Mouse (Mus musculus) forebrain, embryonic 11.5 days (tissue): Measurements from ENCODE around the gene Zc3h12c. TPM values are rescaled to one million over a fixed set of nuclear protein-coding genes. Genes with fewer than 3 reads are reported as not detected.

Experiments
- ATAC-seq: fragments of 200-750 bp; cut with Nextera tagmentation; replicated peaks from 2 replicates; pipeline ENCODE4 v1.8.0; 2017; ENCODE audit warnings: moderate TSS enrichment; ENCODE audit not compliant: low FRiP score
- DNase-seq: peaks from one replicate; pipeline ENCODE4 v3.0.0-alpha.2; 2017; ENCODE audit warnings: low spot score
- H3K27ac ChIP-seq: fragments of 300-500 bp; sonication (generic); 2 replicates; pipeline ENCODE4 v1.5.1; 2014; ENCODE audit warnings: low read depth, low read length
- H3K27me3 ChIP-seq: fragments of 300-500 bp; sonication (generic); 2 replicates; pipeline ENCODE4 v1.6.1; 2014; ENCODE audit warnings: mild to moderate bottlenecking, low read length, mixed read lengths; ENCODE audit not compliant: control insufficient read depth, insufficient read depth
- H3K36me3 ChIP-seq: fragments of 300-500 bp; sonication (generic); 2 replicates; pipeline ENCODE4 v1.6.1; 2014; ENCODE audit warnings: mild to moderate bottlenecking, low read length, moderate library complexity, mixed read lengths; ENCODE audit not compliant: control insufficient read depth, insufficient read depth
- H3K4me1 ChIP-seq: fragments of 300-500 bp; sonication (generic); replicated peaks from 2 replicates; pipeline ENCODE4 v1.6.1; 2014; ENCODE audit warnings: low read length, mixed read lengths; ENCODE audit not compliant: control insufficient read depth, insufficient read depth
- H3K4me2 ChIP-seq: fragments of 300-500 bp; sonication (generic); 2 replicates; pipeline ENCODE4 v1.6.1; 2014; ENCODE audit warnings: low read depth, mild to moderate bottlenecking, low read length, moderate library complexity, mixed read lengths; ENCODE audit not compliant: severe bottlenecking
- H3K4me3 ChIP-seq: fragments of 300-500 bp; sonication (generic); 2 replicates; pipeline ENCODE4 v1.5.1; 2014; ENCODE audit warnings: low read depth, low read length
- H3K9ac ChIP-seq: fragments of 300-500 bp; sonication (generic); 2 replicates; pipeline ENCODE4 v1.6.1; 2014; ENCODE audit warnings: low read length
- H3K9me3 ChIP-seq: fragments of 300-500 bp; sonication (generic); 2 replicates; pipeline ENCODE4 v1.6.1; 2016; ENCODE audit warnings: low read length, mixed read lengths; ENCODE audit not compliant: control insufficient read depth
- WGBS: fragments of 180-500 bp; shearing (Covaris S2); extraction: QIAGEN DNeasy Blood & Tissue Kit; methylation state at CpG from one replicate; pipeline ENCODE4 v1.1.7; 2014; 5-methylcytosine and 5-hydroxymethylcytosine counted together
- polyA plus RNA-seq: library from polyadenylated mRNA; unstranded; fragments of >200 nt; fragmentation: Nextera tagmentation; extraction: Ambion mirVana; gene quantifications from 2 replicates; pipeline ENCODE4 v1.2.1, GENCODE M21; 2014

Zc3h12c gene
- polyA plus RNA-seq, 1 experiment from 2014 or later: 11.8 TPM

DNA sequence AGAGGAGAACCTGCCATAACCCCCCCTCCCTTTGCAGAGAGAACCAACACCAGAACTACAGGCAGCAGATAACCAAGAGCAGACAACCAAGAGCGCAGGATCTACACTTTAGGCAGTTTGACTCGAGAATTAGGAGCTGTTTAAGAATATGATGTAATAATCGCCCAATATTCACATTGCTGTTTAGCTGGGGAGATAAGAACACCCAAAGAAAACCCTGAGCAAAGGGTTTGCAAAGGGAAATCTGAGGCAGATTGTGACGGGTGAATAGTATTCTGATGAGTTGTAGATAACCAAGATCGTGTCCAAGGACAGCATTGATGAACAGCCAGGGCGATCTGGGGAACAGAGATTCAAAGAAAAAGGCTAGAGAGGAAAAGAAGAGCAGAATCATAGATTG is 2.3 kb upstream of the Zc3h12c start:
- Histone ChIP-seq H3K27me3 (no peaks in the 10 kb centered on the region), H3K36me3 (no peaks in the 10 kb centered on the region), H3K9ac (no peak overlapping the region), H3K4me3 (no peak overlapping the region), H3K27ac (no peak overlapping the region), H3K9me3 (no peaks in the 10 kb centered on the region), H3K4me1 (0 out of 2 replicates have a peak, but pooled peaks cover 2% of the 10 kb centered on the region), H3K4me2 (no peak overlapping the region)
- ATAC-seq (no peak), DNase-seq (no peak)
- WGBS: 87% methylated on average over 6 of the region's 6 CpGs

DNA sequence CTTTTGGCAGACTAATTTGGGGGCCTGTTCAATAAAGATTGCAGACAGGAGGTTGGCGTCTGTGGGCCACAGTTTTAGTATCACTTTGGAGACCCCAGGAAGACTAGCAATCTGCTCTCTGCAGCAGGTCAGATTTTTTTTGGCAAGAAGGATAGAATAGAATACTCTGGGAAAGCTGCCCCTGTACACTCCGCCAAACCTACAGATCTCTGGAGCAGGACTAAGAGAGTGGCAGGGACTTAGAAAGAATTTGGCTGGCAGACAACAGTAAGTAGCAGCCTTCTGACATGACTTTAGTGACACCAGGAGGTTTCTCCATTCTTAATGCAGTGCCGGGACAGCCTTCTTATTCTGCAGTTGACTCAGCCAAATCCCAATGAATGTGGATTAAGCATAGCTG is 1.8 kb upstream of the Zc3h12c start:
- H3K27ac ChIP-seq: no peak overlapping the region
- H3K4me2 ChIP-seq: no peak overlapping the region
- H3K4me1 ChIP-seq: 0 out of 2 replicates have a peak, but pooled peaks cover 2% of the 10 kb centered on the region
- no peaks in the 10 kb centered on the region for H3K9me3 ChIP-seq
- H3K27me3 ChIP-seq: no peaks in the 10 kb centered on the region
- H3K9ac ChIP-seq: no peak overlapping the region
- no peaks in the 10 kb centered on the region for H3K36me3 ChIP-seq
- WGBS: 80% methylated on average over 3 of the region's 3 CpGs
- H3K4me3 ChIP-seq: no peak overlapping the region
- no peak for ATAC-seq
- no peak for DNase-seq

DNA sequence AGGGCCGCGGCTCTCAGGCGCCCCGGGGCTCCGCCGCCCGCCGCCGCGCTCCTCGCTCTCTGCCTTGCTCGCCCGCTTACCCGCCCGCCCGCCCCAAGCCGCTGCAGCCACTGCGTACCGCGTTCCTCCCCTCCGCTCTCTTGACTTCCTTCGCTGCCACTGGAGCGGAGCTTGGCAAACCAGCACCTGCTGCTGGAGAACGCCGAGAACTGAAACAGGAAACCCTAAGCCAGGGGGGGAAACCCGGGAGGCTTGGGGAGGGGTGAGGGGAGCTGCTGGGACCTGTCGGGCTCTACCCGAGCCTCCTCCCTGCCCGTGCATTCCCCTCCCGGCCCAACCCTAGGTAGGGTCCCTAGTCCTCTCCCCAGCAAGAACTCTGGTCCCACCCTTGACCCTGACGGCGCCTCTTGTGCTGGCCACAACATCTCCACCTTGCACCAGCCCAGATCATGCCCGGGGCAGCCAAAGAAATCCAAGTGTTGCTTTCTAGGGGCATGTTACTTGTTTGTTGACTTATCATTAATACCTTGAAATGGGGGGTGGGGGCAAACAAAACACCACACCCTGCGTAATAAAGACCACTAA is 406 bp upstream of the Zc3h12c start:
- Histone ChIP-seq H3K9me3 (no peaks in the 10 kb centered on the region), H3K4me2 (peak overlapping the region; percentile 64), H3K27me3 (no peaks in the 10 kb centered on the region), H3K9ac (peak overlapping the region; percentile 99), H3K4me1 (0 out of 2 replicates have a peak, but pooled peaks cover 2% of the 10 kb centered on the region), H3K4me3 (peak overlapping the region; percentile 92), H3K36me3 (no peaks in the 10 kb centered on the region), H3K27ac (peak overlapping the region; percentile 92)
- under 1% methylated on average over 23 of the region's 34 CpGs for WGBS
- ATAC-seq (peak; percentile 87), DNase-seq (peak; percentile 90)

DNA sequence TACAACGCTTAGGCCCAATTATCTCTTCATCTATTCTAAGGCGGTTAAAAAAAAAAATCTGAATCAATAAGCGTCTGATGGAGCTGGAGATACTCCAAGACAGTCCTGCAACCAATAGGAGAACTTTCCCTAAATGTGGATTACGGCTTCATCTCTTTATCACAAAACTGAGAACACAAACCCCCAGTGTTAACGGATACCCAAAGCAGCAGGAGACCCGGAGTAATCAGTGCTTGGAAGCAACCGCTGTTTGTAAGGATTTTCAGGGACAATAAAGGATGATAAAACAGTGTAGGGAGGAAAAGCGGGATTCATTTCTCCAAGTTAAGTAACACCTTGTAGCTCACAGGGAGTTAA is 888 bp downstream of the Zc3h12c start:
- Histone ChIP-seq H3K27ac (peak overlapping the region; percentile 92), H3K9ac (peak overlapping the region; percentile 99), H3K36me3 (no peaks in the 10 kb centered on the region), H3K27me3 (no peaks in the 10 kb centered on the region), H3K4me2 (peak overlapping the region; percentile 64), H3K4me3 (peak overlapping the region; percentile 92), H3K9me3 (no peaks in the 10 kb centered on the region), H3K4me1 (0 out of 2 replicates have a peak, but pooled peaks cover 2% of the 10 kb centered on the region)
- no peak for ATAC-seq
- no peak for DNase-seq
- 4% methylated on average over 8 of the region's 8 CpGs for WGBS

DNA sequence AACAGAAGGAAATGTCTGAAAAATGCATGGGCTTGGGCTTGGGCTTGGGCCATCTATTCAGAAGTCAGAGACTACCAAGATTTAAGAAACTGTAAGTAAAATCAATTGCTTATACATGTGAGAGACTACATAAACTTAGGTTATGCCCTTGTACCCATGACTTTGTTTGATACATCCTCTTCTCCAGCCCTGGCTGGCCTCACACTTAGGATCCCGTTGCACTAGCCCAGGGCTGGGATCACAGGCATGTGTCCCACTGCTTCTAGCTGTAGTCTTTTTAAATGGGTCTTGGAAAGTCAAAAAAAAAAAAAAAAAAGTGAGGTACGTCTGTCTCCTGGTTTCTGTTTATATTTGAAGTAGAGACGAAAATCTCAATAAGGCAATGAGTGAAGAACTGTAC is 1.3 kb downstream of the Zc3h12c start:
- Histone ChIP-seq H3K9ac (peak overlapping the region; percentile 99), H3K36me3 (no peaks in the 10 kb centered on the region), H3K4me2 (peak overlapping the region; percentile 64), H3K4me3 (peak overlapping the region; percentile 92), H3K27me3 (no peaks in the 10 kb centered on the region), H3K4me1 (0 out of 2 replicates have a peak, but pooled peaks cover 2% of the 10 kb centered on the region), H3K27ac (no peak overlapping the region; the same call in 1 of the 2 replicates), H3K9me3 (no peaks in the 10 kb centered on the region)
- no peak for DNase-seq
- no peak for ATAC-seq
- 13% methylated on average over 3 of the region's 3 CpGs for WGBS

DNA sequence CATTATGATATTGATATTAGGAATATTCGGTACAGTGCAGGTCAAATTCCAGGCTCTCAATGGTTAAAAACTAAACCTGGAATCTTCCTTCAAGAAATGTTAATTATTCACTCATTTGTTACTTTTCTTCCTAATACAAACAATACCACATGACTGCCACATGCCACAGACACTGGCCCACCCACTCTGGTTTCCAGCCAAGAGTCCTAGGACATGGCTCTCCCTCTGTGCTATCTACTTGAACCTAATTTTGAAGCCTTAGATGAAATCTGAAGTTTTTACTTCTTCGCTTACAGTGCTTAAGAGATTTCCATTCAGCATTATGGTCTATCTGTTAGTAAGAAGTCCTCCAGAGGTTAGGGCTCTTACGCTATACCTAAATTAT is 2.7 kb downstream of the Zc3h12c start:
- no peak for DNase-seq
- WGBS: 93% methylated on average over 3 of the region's 3 CpGs

DNA sequence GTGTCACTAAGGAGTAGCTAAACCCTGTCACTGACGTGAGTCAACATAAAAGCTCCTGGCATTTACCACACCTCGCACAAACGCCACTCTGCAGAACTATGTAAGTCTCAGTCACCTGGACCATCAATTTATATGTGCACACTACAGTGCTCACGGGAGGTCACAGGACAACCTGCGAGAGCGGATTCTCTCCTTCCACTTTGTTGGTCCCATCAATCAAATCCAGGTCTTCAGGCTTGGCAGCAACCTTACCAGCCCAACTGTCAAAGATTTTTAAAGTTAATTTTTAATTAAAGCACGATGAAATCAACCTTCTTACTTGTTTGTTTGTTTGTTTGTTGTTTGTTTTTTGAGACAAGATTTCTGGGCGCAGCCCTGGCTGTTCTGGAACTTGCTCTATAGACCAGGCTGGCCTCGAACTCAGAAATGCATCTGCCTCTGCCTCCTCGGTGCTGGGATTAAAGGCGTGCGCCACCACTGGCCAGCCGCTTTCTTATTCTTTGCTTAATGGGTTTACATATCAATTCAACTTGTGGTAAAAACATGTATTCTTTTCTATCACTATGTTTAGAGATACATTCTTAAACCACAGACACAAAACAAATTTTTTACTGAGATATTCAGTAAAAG is 3.2 kb downstream of the Zc3h12c start:
- H3K36me3 ChIP-seq: no peaks in the 10 kb centered on the region
- H3K27me3 ChIP-seq: no peaks in the 10 kb centered on the region
- no peak overlapping the region for H3K4me3 ChIP-seq
- no peaks in the 10 kb centered on the region; the same call in 1 of the 2 replicates for H3K9me3 ChIP-seq
- H3K9ac ChIP-seq: no peak overlapping the region
- 87% methylated on average over 13 of the region's 13 CpGs for WGBS
- DNase-seq (no peak), ATAC-seq (no peak)
- no peak overlapping the region for H3K4me2 ChIP-seq
- H3K4me1 ChIP-seq: 0 out of 2 replicates have a peak, but pooled peaks cover 2% of the 10 kb centered on the region
- H3K27ac ChIP-seq: no peak overlapping the region

More for the DNA sequence above, 2.7 kb downstream of the Zc3h12c start:
- Histone ChIP-seq H3K27ac (no peak overlapping the region), H3K4me2 (no peak overlapping the region), H3K9ac (no peak overlapping the region), H3K4me1 (0 out of 2 replicates have a peak, but pooled peaks cover 2% of the 10 kb centered on the region), H3K36me3 (no peaks in the 10 kb centered on the region), H3K27me3 (no peaks in the 10 kb centered on the region), H3K9me3 (no peaks in the 10 kb centered on the region; the same call in 1 of the 2 replicates), H3K4me3 (no peak overlapping the region)
- ATAC-seq: no peak

DNA sequence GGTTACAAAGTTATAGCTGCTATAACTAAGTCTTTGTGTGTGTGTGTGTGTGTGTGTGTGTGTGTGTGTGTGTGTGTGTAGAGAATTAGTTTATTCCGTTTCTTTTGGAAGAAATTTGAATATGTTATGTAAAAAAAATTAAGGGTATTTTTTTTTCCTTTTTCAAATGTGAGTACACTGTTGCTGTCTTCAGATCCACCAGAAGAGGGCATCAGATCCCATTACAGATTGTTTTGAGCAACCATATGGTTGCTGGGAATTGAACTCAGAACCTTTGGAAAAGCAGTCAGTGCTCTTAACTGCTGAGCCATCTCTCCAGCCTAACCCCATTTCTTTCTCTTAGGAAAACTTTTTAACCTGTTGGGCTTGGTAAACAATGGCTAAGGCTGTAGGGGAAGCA is 7.9 kb downstream of the Zc3h12c start:
- ATAC-seq: no peak
- Histone ChIP-seq H3K4me1 (peaks cover 1% of the 10 kb centered on the region; the same call in 1 of the 2 replicates), H3K4me3 (no peak overlapping the region), H3K27ac (no peak overlapping the region), H3K27me3 (no peaks in the 10 kb centered on the region), H3K9me3 (no peaks in the 10 kb centered on the region; the same call in 1 of the 2 replicates), H3K36me3 (no peaks in the 10 kb centered on the region), H3K4me2 (no peak overlapping the region), H3K9ac (no peak overlapping the region)
- no peak for DNase-seq
- WGBS: 92% methylated on average over 1 of the region's 1 CpGs
